Mouse (Mus musculus) intestine, embryonic 15.5 days (tissue): ENCODE results near the gene Nckap5l. TPM values are rescaled to one million over a fixed set of nuclear protein-coding genes. Genes with fewer than 3 reads are reported as not detected.

Experiments
- ATAC-seq: fragments of 200-750 bp; cut with Nextera tagmentation; 2 replicates; pipeline ENCODE4 v1.8.0; 2017; ENCODE audit warnings: moderate TSS enrichment, moderate library complexity
- H3K27ac ChIP-seq: fragments of 300-500 bp; sonication (generic); 2 replicates; pipeline ENCODE4 v1.5.1; 2015; ENCODE audit warnings: mild to moderate bottlenecking, inconsistent platforms
- H3K27me3 ChIP-seq: fragments of 300-500 bp; sonication (generic); replicated peaks from 2 replicates; pipeline ENCODE4 v1.6.1; 2015; ENCODE audit warnings: inconsistent platforms
- H3K36me3 ChIP-seq: fragments of 300-500 bp; sonication (generic); 2 replicates; pipeline ENCODE4 v1.6.1; 2015; ENCODE audit warnings: inconsistent platforms
- H3K4me1 ChIP-seq: fragments of 300-500 bp; sonication (generic); replicated peaks from 2 replicates; pipeline ENCODE4 v1.6.1; 2015; ENCODE audit warnings: inconsistent platforms
- H3K4me2 ChIP-seq: fragments of 300-500 bp; sonication (generic); replicated peaks from 2 replicates; pipeline ENCODE4 v1.6.1; 2015; ENCODE audit warnings: mild to moderate bottlenecking, inconsistent platforms
- H3K4me3 ChIP-seq: fragments of 300-500 bp; sonication (generic); replicated peaks from 2 replicates; pipeline ENCODE4 v1.5.1; 2015; ENCODE audit warnings: inconsistent platforms
- H3K9ac ChIP-seq: fragments of 300-500 bp; sonication (generic); 2 replicates; pipeline ENCODE4 v1.6.1; 2015; ENCODE audit warnings: inconsistent platforms
- H3K9me3 ChIP-seq: fragments of 300-500 bp; sonication (generic); 2 replicates; pipeline ENCODE4 v1.6.1; 2016; ENCODE audit warnings: inconsistent platforms
- WGBS: fragments of 180-500 bp; shearing (Covaris S2); methylation state at CpG from one replicate; pipeline ENCODE4 v1.1.7; 2015; 5-methylcytosine and 5-hydroxymethylcytosine counted together
- polyA plus RNA-seq: library from polyadenylated mRNA; unstranded; fragments of >200 nt; fragmentation: Nextera tagmentation; extraction: Ambion mirVana; gene quantifications from 2 replicates; pipeline ENCODE4 v1.2.1, GENCODE M21; 2015

Nckap5l gene
- polyA plus RNA-seq, 1 experiment from 2014 or later, result 5.9 TPM

DNA sequence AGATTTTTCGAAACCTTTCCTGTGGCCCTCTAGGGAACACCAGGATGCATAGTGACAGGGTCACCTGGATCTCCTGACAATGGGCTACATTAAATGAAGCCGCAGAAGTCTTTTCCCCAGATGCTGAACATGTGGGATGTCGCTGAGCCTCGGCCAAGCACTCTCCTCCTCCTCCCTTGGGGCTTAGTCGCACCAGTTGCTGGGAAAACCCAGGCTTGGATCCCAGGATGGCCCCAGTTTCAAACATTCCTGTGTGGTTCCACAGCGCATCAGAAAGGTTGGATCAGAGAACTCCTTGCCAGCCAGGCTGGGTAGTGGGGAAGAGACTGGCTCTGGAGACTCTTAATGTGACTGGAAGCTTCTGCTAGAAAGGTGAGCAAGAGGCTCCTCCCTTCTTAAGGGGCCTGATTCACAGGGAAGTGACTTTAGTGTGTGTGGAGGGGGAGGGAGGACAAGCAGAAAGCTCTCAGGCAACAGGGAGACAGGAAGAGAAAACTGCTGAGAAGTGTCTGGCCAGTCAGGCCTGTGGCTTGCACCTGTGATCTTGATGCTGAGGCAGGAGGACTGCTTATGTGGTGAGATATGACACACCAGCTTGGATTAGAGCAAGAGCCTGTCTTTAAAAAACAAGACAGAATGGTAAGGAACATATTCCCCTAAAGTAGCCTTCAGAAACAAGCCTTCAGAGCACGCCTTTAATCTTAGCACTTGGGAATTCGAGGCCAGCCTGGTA is 18.4 kb downstream of the Nckap5l start:
- Histone ChIP-seq H3K4me3 (no peak overlapping the region), H3K9me3 (no peaks in the 10 kb centered on the region), H3K9ac (no peak overlapping the region), H3K4me1 (peaks cover 53% of the 10 kb centered on the region), H3K36me3 (no peaks in the 10 kb centered on the region), H3K27ac (peak overlapping the region; percentile 62), H3K27me3 (no peaks in the 10 kb centered on the region), H3K4me2 (no peak overlapping the region)
- 71% methylated on average over 8 of the region's 8 CpGs for WGBS
- ATAC-seq, result 0 out of 2 replicates have a peak, but pooled peaks have one; percentile 13

DNA sequence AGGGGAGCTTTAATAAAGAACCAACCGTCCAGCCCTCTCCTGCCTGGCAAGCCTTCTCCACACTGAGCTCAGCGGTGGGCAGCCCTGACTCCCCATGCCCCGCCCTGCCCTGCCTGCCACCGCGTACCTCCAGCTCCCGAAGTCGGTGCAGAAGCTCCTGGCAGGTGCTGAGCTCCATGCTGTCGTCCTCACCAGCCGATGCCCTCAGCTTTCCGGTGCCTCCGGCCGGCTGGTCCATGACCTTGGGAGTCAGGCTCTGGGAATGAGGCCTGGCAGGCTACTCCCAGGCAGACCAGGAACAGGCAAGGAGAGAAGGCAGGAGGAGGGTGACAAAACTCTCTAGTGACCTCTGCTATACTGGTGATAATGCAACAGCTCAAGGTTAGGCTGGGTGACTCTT is 23.6 kb downstream of the Nckap5l start:
- Histone ChIP-seq H3K9ac (no peak overlapping the region), H3K9me3 (no peaks in the 10 kb centered on the region), H3K27ac (no peak overlapping the region), H3K27me3 (no peaks in the 10 kb centered on the region), H3K4me1 (peaks cover 33% of the 10 kb centered on the region), H3K36me3 (peaks cover 16% of the 10 kb centered on the region; the same call in 1 of the 2 replicates), H3K4me3 (no peak overlapping the region), H3K4me2 (no peak overlapping the region)
- 71% methylated on average over 12 of the region's 12 CpGs for WGBS
- ATAC-seq, result peak; percentile 29; the same call in 1 of the 2 replicates

DNA sequence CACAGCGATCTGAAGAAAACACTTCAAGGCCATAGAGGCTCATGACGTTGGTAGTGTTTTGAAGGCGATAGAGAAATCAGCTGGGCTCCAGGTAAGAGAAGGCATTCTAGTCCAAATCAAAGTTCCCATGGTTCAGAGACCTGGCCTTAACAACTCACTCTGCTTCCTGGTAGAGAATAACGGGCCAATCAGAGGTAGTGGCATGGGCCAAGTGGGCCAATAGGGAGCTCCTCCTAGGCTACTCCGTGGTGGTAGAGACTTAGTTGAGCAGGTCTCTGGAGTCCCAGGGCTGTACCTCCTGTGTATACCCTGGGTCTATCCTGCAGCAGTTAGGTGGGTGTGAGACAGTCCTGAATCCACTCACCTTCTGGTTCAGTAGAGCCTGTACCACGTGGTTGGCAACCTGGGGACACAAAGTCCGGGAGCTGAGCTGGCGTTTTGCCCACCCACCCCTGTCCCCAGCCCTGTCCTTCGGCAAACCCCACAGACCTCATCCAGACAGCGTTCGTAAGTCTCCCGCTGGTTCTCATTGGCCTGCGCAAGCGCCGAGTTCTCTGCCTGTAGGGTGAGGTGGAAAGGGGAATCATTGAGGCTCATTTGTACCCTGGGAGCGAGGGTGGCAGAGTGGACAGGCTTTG is 24.3 kb downstream of the Nckap5l start:
- no peak overlapping the region for H3K9ac ChIP-seq
- H3K27me3 ChIP-seq, result no peaks in the 10 kb centered on the region
- H3K9me3 ChIP-seq, result no peaks in the 10 kb centered on the region
- H3K27ac ChIP-seq, result no peak overlapping the region
- WGBS, result 90% methylated on average over 16 of the region's 16 CpGs
- no peak overlapping the region for H3K4me2 ChIP-seq
- H3K36me3 ChIP-seq, result peaks cover 16% of the 10 kb centered on the region; the same call in 1 of the 2 replicates
- H3K4me3 ChIP-seq, result no peak overlapping the region
- peaks cover 29% of the 10 kb centered on the region for H3K4me1 ChIP-seq
- no peak for ATAC-seq

DNA sequence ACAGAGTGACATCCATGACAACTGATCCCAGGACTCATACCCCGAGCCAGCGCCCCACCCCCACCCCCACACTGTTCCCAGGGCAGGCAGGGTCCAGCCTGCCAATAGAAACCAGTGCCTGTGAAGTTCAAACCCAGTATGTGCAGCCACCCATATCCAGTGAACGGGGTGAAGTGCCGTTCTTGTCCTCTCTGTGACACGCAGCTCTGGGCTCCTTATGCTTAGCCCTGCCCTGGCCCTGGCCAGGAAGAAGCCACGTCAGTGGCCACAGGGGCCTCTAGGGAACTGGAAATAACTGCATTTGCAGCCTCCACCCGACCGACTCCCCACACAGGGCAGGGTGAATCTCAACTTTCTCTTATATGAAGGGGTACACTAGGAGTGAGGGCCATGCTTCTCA is 25.6 kb downstream of the Nckap5l start:
- Histone ChIP-seq H3K27ac (no peak overlapping the region), H3K4me1 (peaks cover 24% of the 10 kb centered on the region; the same call in 1 of the 2 replicates), H3K4me2 (no peak overlapping the region), H3K27me3 (no peaks in the 10 kb centered on the region), H3K36me3 (peaks cover 21% of the 10 kb centered on the region; the same call in 1 of the 2 replicates), H3K9me3 (no peaks in the 10 kb centered on the region), H3K9ac (no peak overlapping the region), H3K4me3 (no peak overlapping the region)
- no peak for ATAC-seq
- WGBS, result 82% methylated on average over 8 of the region's 8 CpGs

- Histone ChIP-seq H3K4me3 (no peak overlapping the region), H3K36me3 (peaks cover 21% of the 10 kb centered on the region; the same call in 1 of the 2 replicates), H3K9me3 (no peaks in the 10 kb centered on the region), H3K27me3 (no peaks in the 10 kb centered on the region), H3K9ac (no peak overlapping the region), H3K4me2 (no peak overlapping the region), H3K27ac (no peak overlapping the region), H3K4me1 (peaks cover 20% of the 10 kb centered on the region; the same call in 1 of the 2 replicates)
- ATAC-seq, result no peak
- WGBS, result 83% methylated on average over 7 of the region's 7 CpGs
These were observed 26.0 kb downstream of the Nckap5l start for GRCm38 (mm10) chr15:99431504-99431903.

DNA sequence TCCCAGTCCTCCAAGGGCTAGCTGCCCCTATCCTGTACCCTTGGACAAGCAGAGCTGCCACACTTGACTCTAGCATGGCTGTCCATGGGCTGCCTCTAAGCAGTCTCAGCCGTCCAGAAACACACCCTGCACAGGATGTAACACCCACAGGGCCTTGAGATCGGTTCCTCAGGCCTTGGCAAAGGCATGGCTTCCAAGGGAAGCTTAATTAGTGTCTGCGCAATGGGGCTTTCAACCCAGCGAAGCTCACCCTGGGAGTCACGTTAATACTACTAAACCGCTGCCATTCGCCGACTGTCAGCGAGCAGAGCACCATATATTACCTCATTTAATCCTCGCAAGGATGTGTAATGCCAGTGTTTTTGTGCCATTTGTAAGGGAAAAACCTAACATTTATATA is 26.5 kb downstream of the Nckap5l start:
- Histone ChIP-seq H3K4me1 (peaks cover 18% of the 10 kb centered on the region; the same call in 1 of the 2 replicates), H3K27ac (no peak overlapping the region), H3K9ac (no peak overlapping the region), H3K4me3 (no peak overlapping the region), H3K4me2 (no peak overlapping the region), H3K27me3 (no peaks in the 10 kb centered on the region), H3K9me3 (no peaks in the 10 kb centered on the region), H3K36me3 (peaks cover 21% of the 10 kb centered on the region; the same call in 1 of the 2 replicates)
- 91% methylated on average over 10 of the region's 10 CpGs for WGBS
- no peak for ATAC-seq

- H3K4me1 ChIP-seq, result peaks cover 13% of the 10 kb centered on the region; the same call in 1 of the 2 replicates
- WGBS, result 77% methylated on average over 8 of the region's 8 CpGs
- no peak overlapping the region for H3K27ac ChIP-seq
- no peak overlapping the region for H3K9ac ChIP-seq
- no peaks in the 10 kb centered on the region for H3K9me3 ChIP-seq
- no peaks in the 10 kb centered on the region for H3K27me3 ChIP-seq
- H3K4me2 ChIP-seq, result no peak overlapping the region
- no peak overlapping the region for H3K4me3 ChIP-seq
- no peak for ATAC-seq
- peaks cover 24% of the 10 kb centered on the region; the same call in 1 of the 2 replicates for H3K36me3 ChIP-seq
These were observed 27.2 kb downstream of the Nckap5l start for GRCm38 (mm10) chr15:99430394-99430793.

- Histone ChIP-seq H3K9me3 (no peaks in the 10 kb centered on the region), H3K9ac (no peak overlapping the region), H3K4me2 (no peak overlapping the region), H3K36me3 (peaks cover 16% of the 10 kb centered on the region; the same call in 1 of the 2 replicates), H3K27ac (no peak overlapping the region), H3K4me3 (no peak overlapping the region), H3K27me3 (no peaks in the 10 kb centered on the region), H3K4me1 (0 out of 2 replicates have a peak, but pooled peaks cover 8% of the 10 kb centered on the region)
- 90% methylated on average over 9 of the region's 9 CpGs for WGBS
- ATAC-seq, result no peak
These were observed 33.7 kb downstream of the Nckap5l start for GRCm38 (mm10) chr15:99423884-99424283.

DNA sequence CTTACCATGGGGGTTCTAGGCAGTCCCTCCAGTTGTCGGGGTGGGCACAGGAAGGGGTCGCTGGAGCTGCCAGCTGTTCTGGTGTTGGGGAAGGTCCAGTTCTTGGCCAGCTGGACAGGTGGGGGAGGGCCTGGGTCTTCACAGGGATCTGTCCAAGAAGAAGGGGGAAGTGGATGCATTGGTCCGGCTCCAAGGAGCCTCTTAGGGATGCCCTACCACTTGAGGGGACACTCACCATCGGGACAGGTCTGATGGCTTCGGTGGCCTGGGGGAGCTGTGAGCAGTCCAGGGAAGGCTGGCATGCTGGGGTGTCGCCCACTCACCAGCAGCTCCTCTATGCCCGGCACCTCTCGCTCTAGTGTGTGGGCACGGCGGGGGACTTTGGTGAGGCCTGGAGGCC is 34.4 kb downstream of the Nckap5l start:
- H3K9ac ChIP-seq, result no peak overlapping the region
- H3K4me2 ChIP-seq, result no peak overlapping the region
- no peaks in the 10 kb centered on the region for H3K27me3 ChIP-seq
- H3K27ac ChIP-seq, result no peak overlapping the region
- no peaks in the 10 kb centered on the region for H3K9me3 ChIP-seq
- peaks cover 16% of the 10 kb centered on the region; the same call in 1 of the 2 replicates for H3K36me3 ChIP-seq
- WGBS, result 92% methylated on average over 10 of the region's 10 CpGs
- 0 out of 2 replicates have a peak, but pooled peaks cover 8% of the 10 kb centered on the region for H3K4me1 ChIP-seq
- no peak for ATAC-seq
- no peak overlapping the region for H3K4me3 ChIP-seq

DNA sequence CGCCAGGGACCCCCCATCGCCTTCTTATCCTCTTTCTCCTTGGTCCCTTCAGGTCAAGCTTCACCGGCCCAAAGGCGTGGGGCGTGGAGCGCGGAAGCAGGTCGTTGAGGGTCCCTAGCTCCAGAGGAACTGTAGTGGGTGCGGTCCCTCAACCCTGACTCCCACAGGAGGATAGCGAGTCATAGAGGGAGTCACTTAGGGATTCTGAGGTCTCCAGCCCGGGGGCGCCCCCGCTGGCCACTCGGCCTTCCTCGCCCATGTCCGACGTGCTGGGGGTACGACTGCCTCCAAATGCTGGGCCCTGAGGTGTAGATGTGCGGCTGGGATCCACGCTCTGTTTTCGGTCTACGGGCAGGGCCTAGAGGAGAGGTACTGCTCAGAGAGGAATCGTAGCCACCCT is 35.0 kb downstream of the Nckap5l start:
- H3K4me2 ChIP-seq, result no peak overlapping the region
- no peak overlapping the region for H3K4me3 ChIP-seq
- no peaks in the 10 kb centered on the region for H3K9me3 ChIP-seq
- ATAC-seq, result no peak
- peaks cover 11% of the 10 kb centered on the region; the same call in 1 of the 2 replicates for H3K36me3 ChIP-seq
- 0 out of 2 replicates have a peak, but pooled peaks cover 8% of the 10 kb centered on the region for H3K4me1 ChIP-seq
- no peaks in the 10 kb centered on the region for H3K27me3 ChIP-seq
- H3K27ac ChIP-seq, result no peak overlapping the region
- H3K9ac ChIP-seq, result no peak overlapping the region
- WGBS, result 90% methylated on average over 23 of the region's 23 CpGs

GRCm38 (mm10) chr15:99421676-99422075 is 35.9 kb downstream of the Nckap5l start:
- Histone ChIP-seq H3K9ac (no peak overlapping the region), H3K9me3 (no peaks in the 10 kb centered on the region), H3K4me2 (no peak overlapping the region), H3K27me3 (no peaks in the 10 kb centered on the region), H3K4me3 (no peak overlapping the region), H3K4me1 (0 out of 2 replicates have a peak, but pooled peaks cover 8% of the 10 kb centered on the region), H3K27ac (peak overlapping the region; percentile 78; the same call in 1 of the 2 replicates), H3K36me3 (peaks cover 11% of the 10 kb centered on the region; the same call in 1 of the 2 replicates)
- 71% methylated on average over 8 of the region's 8 CpGs for WGBS
- no peak for ATAC-seq

DNA sequence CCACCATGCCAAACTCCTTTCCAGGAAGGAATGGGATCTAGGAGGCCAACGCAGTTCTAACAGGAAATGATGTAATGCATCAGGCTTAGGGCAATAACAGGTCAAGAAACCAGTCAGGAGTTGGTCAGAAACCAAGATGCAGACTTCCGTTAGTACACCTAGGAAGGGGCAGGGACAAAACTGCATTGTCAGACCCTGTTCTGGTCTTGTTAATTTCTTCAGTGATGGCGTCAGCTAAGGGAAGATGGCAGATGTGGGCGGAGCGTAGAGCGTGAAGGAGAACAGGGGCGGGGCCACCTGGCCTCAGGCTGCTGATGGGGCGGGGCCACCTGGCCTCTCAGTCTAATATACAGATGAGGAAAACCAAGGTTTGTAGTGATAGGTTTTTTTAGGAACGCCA is 36.4 kb downstream of the Nckap5l start:
- H3K9ac ChIP-seq, result no peak overlapping the region
- no peaks in the 10 kb centered on the region for H3K27me3 ChIP-seq
- no peaks in the 10 kb centered on the region for H3K9me3 ChIP-seq
- peak; percentile 29 for ATAC-seq
- H3K4me2 ChIP-seq, result peak overlapping the region; percentile 45
- H3K4me1 ChIP-seq, result 0 out of 2 replicates have a peak, but pooled peaks cover 11% of the 10 kb centered on the region
- H3K27ac ChIP-seq, result peak overlapping the region; percentile 78
- 62% methylated on average over 9 of the region's 9 CpGs for WGBS
- H3K36me3 ChIP-seq, result peaks cover 11% of the 10 kb centered on the region; the same call in 1 of the 2 replicates
- no peak overlapping the region for H3K4me3 ChIP-seq
